Mouse (Mus musculus): ENCODE data around the gene Exoc5. TPM values are rescaled to one million over a fixed set of nuclear protein-coding genes. Genes with fewer than 3 reads are reported as not detected.
"Not testable (repeated sequence)": the region's sequence is repeated elsewhere in the genome, so short reads cannot be mapped to it uniquely, and the experiment has no call there.

Gene Exoc5
- total RNA-seq (2021), result 10 to 100 TPM; 18.5 to 21.0 TPM
- long read RNA-seq, experiment 1, full-length matches to known transcripts, result 43 of 46 reads
- long read RNA-seq, experiment 1, partial matches to known transcripts, result 1 of 46 reads
- long read RNA-seq, experiment 1, other reads (novel, unspliced or antisense), result 2 of 46 reads
- long read RNA-seq, experiment 2, full-length matches to known transcripts, result 25 of 29 reads
- long read RNA-seq, experiment 2, partial matches to known transcripts, result 0 of 29 reads
- long read RNA-seq, experiment 2, other reads (novel, unspliced or antisense), result 4 of 29 reads

- peak; percentile 95 for DNase-seq (ENCODE audit: low spot score)
These were observed at the start of gene Exoc5 for GRCm38 (mm10) chr14:49066274-49066823. Exoc5 (minus strand) TSS chr14:49066653.

- DNase-seq (ENCODE audit: low spot score), result not testable (repeated sequence)
These were observed 25.3 kb upstream of the Exoc5 start for GRCm38 (mm10) chr14:49091755-49092154.

- DNase-seq (ENCODE audit: low spot score), result no peak
These were observed 24.8 kb upstream of the Exoc5 start for GRCm38 (mm10) chr14:49091277-49091676.

GRCm38 (mm10) chr14:49090102-49090501, 23.6 kb upstream of the Exoc5 start:
- no peak for DNase-seq (ENCODE audit: low spot score)

GRCm38 (mm10) chr14:49089461-49090058, 23.1 kb upstream of the Exoc5 start:
- DNase-seq (ENCODE audit: low spot score), result no peak

- no peak for DNase-seq (ENCODE audit: low spot score)
These were observed 21.9 kb upstream of the Exoc5 start for GRCm38 (mm10) chr14:49088155-49089048.

- DNase-seq (ENCODE audit: low spot score), result no peak
These were observed 20.1 kb upstream of the Exoc5 start for GRCm38 (mm10) chr14:49086522-49086921.

GRCm38 (mm10) chr14:49078820-49079219, 12.4 kb upstream of the Exoc5 start:
- no peak for DNase-seq (ENCODE audit: low spot score)

- no peak for DNase-seq (ENCODE audit: low spot score)
These were observed 7.9 kb upstream of the Exoc5 start for GRCm38 (mm10) chr14:49074361-49074760.

- no peak for DNase-seq (ENCODE audit: low spot score)
These were observed 7.4 kb upstream of the Exoc5 start for GRCm38 (mm10) chr14:49073896-49074295.

- DNase-seq (ENCODE audit: low spot score), result no peak
These were observed 6.4 kb upstream of the Exoc5 start for GRCm38 (mm10) chr14:49072837-49073236.

- DNase-seq (ENCODE audit: low spot score), result peak; percentile 14
These were observed 752 bp downstream of the Exoc5 start, which contains the start of gene Ap5m1 for GRCm38 (mm10) chr14:49065529-49066273. Ap5m1 (plus strand) TSS chr14:49066097.

GRCm38 (mm10) chr14:49063838-49064237, 2.6 kb downstream of the Exoc5 start:
- DNase-seq (ENCODE audit: low spot score), result no peak

- DNase-seq (ENCODE audit: low spot score), result no peak
These were observed 17.0 kb downstream of the Exoc5 start for GRCm38 (mm10) chr14:49049492-49049891.

GRCm38 (mm10) chr14:49045610-49046009, 20.8 kb downstream of the Exoc5 start:
- no peak for DNase-seq (ENCODE audit: low spot score)

GRCm38 (mm10) chr14:49028991-49029390, 37.5 kb downstream of the Exoc5 start:
- no peak for DNase-seq (ENCODE audit: low spot score)

- DNase-seq (ENCODE audit: low spot score), result no peak
These were observed 38.6 kb downstream of the Exoc5 start for GRCm38 (mm10) chr14:49027779-49028368.

- no peak for DNase-seq (ENCODE audit: low spot score)
These were observed 39.2 kb downstream of the Exoc5 start for GRCm38 (mm10) chr14:49027040-49027778.

GRCm38 (mm10) chr14:49019765-49020164, 46.7 kb downstream of the Exoc5 start:
- DNase-seq (ENCODE audit: low spot score), result no peak

Measured in gastrocnemius, adult 18-20 months (tissue).